Mouse (Mus musculus) B cell, adult 2 months (primary cell): ENCODE measurements around the gene Grik2.

Experiments
- DNase-seq, 2 experiments: peaks; one replicate each; pipeline ENCODE4 v3.0.0; 2022

Grik2 gene

DNA sequence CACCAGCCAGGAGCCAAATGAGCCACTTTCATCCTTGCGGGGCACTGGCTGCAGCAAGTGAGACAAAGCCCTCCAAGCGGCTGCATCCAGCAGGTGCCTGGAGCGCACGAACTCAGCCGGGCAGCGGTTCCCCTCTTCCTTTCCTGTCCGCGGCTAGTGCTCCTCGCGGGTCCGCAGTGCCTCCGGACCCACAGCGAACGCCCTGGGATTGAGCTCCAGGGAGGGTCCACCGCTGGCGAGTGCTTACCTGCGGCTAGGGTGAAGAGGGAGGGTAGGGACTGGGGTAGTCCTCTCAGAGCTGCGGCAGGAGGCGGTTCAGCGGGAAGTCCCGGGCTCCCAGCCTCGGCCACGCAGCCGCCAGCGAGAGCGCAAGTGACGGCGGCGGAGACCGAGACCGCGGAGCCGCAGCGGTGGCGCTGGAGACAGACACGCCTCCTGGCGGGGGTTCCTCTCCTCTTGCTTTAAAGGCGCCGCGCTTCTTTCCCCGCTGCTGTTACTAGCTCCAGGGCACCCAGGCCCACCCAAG, at the start of gene Grik2:
Grik2 (minus strand) TSS at position 386 of the 526 bp plus-strand sequence.
- no peak for DNase-seq

DNA sequence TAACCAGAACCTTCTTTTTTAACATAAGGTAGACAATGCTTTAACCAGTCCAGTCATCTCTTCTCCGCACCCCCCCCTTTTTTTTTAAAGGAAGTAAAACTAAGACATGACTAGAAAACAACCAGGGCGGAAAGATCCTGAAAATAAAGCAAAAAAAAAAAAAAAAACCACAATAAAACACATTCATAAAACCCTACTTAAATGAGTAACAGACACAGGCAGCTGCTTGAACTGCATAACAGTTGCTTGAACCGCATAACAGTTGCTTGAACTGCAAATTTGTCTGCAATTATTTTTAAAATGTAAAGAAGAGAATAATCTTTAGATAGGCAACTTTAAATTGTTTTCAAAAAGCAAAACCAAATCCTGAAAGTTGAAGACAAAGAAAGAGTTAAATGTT, 45.8 kb upstream of the Grik2 start:
- no peak for DNase-seq

DNA sequence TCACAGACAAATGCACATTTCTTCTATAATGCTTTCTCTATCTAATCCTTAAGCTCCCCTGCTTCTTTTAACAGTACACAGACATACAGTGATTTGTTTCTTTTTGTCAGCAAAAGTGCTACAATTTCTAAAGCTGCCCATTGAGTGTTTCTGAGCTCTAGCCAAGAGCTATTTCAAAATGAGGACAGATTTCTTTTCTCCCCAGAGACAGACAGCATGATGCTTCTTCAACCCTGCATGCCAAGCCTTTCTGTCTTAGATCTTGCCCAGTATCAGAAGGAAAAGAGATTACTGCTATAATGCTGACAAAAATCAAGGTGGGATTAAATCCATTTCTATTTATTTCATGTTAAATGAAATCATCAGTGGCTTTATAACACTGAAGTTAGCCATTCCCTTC, 18.7 kb upstream of the Grik2 start:
- no peak for DNase-seq

DNA sequence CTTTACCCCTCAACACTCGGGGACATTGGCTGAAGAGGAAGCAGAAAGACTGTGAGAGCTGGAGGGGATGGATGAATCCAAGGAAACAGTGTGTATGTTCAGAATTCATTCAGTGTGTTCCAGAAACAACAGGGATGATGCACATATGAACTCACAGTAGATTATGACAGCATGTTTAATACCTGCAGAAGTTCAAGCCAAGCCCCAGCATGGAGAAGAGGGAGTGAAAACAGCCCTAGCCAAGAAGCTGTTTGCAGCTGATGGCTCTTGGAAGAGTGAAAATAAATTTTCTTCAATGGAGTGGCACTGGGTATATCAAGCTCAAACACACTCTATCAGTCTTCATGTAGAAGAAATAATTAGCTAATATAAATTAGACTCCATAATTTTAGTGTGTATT, 12.4 kb upstream of the Grik2 start:
- DNase-seq = no peak

DNA sequence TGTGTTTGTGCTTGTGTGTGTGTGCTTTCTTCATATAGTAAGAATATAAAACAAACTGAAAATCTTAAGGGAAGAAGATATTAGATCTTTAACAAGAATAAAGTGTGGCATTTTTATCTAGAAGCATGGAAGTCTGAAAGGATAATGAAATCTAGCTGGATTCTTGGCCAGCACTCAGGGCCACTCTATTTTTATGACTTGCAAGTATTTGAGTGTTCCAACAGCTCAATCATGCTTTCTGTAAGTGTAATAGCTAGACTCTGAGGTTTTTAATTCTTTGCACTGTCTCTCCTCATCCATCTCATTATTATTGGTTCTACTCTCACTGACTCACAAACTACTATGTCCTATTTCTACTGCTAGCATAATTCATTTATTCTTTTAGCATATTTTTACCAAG, 5.6 kb upstream of the Grik2 start:
- no peak for DNase-seq

DNA sequence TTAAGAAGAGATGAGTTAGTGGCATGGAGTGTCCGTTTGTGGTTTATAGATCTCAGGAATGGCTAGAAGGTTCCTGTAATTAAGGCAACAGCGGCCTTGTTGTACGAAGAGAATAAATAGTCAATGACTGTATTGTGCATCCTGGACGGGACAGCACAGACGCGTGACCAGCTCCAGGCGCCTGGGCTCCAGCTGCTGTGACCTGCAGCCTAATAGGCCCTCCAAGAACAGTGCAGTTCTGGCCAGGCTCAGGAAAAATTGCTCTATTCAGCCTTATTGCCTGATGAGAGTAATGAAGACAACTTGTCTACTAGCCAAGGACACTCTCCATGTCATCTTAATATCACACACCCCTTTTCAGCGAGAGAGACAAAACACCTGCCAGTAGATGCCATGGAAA, 1.8 kb upstream of the Grik2 start:
- DNase-seq = no peak

DNA sequence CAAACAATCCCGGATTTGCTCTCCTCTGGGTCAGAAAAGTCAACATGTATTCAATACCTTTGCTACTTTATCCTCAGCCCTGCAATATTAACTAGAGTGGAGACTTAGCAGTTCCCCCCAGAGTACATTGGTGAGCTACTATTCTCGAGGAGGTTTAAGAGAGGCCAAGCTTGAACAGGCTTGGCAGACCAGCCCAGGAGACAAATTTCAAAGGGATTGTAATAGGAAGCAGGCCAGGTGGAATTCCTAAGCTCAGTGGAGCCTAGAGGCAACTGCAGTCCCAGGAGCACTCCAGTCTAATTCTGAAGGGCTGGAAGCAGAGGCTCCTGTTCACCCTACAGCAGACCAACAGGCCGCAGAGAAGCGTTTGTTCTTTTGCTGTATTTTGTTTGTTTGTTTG, 1.1 kb upstream of the Grik2 start:
- DNase-seq = no peak

DNA sequence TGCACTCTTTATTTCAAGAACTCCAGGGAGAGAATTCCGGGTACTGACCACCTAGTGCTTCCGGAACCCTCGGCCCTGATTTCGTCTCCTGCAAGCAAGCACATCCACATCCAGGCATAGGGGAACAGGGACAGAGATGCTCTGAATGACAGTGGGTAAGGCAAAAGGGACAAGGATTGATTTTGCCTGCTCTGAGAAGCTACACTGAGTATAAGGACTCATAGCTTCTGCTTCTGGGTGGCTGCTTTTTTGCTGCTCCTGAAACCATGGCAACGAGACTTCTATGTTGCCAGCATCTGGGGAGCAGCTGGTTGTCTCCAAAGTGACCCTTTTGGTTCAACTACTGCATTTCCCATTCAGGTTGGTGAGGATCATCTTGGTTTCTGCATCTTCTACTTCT, 348 bp upstream of the Grik2 start:
- DNase-seq = no peak

DNA sequence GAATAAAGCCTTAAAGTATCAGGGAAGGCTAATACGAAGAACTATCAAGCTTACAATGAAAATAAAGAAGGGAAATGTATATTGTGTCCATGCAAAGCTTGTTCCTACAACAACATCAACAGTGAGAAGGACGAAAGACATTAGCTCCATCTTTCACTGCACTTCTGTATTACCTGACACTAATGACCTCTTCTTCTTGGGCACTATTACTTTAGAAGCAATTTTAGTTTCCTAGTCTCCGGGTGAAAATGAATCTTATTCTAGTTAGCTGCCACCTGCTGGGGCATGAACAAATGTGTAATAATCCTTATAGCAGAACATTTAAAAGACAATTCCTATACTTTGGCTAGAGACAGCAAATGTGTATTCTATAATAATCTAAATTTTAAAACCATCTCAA, 1.9 kb downstream of the Grik2 start:
- DNase-seq = no peak

DNA sequence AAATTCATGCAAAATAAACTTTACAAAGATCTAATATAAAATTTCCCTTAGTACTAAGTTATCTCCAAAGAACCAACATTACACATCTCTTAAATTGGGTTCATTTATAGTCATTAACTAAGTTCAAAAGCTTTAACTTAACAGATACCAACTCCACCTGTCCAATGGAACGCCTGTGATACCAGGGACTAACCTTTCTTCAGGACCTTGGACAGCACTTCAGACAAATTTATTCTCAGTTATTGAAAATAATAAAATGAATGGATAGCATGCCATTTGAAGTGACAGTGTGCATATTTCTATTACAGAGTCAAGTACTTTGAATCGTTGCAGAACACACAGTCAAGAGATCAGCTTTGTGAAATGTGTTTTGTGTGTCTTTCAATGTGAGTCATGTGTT, 3.1 kb downstream of the Grik2 start:
- no peak for DNase-seq

DNA sequence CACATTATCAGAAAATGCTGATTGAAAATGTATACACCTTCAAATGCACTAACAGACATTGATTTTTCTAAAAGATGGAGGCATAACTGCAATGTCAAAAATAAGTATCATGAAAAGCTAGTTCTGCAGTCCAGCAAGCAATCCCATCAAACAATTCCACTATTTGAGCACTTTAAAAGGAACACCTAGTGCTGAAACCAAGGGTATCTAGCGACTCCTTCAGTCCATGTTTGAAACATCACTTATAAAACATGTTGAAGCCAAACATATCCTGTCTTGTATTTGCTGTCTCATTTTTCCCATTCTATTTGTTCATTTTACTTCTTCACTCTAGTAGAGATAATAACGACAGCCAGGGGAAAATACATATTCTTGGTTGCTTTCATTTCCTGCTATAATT, 3.7 kb downstream of the Grik2 start:
- no peak for DNase-seq

DNA sequence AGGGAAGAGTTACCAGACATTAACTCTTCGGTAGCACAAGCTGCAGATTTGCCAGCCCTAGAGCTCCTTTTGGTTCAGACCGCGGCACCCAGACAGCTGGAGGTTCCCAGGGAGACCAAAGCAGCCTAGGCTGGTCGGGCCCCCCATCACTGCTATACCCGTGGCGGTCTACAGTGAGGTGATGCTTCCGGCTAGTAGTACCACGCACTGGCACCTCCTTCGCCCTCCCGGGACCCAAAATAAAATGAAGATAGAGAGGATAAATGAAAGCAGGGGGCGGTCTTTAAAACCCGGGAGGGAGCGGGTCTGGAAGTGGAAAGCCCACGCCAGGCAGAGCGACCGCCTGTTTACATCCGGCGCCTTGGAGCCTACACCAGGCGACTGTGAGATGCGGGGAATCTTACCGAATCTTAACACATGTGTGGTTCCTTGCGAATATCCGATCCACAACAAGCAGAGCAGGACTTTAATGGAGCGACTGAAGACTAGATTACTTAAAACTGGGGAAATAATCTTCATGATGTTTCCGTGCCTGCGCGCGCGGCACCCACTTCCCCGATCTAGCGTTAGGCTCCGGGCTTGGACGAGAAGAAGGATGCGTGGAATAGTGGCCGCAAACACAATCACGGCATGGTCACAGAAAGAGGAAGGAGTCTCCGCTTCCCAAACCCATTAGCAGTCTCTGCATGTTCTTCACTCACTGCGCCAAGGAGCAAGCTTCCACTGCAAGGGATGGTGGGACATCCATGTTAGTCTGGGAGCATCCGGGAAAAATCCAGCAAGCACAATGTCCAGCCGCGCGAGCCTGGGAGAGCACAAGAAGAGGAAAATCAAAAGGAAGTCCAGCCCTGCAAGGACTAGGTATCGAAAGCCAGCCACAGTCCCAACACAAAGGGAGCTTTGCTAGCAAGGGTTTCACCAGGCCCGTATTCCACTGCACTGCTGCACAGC, 5.5 kb downstream of the Grik2 start:
- no peak for DNase-seq

DNA sequence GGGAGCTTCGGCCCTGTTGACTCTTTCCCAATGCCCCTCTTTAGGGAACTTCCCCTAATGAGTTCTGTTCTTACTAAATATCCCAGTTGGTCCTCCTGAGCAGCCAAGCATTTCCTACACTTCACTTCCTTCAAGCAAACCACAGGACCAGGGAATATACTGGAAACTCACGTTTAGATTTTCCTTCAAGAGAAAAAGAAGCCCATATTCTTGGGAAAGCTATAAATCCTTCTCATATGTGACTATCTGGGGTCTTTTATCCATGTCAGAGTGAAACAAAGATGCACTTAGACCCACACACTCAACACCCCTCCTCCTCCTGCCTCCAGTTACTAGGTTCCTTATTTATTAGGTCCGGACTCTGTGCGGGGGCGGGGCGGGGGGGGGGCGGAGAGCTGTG, 6.5 kb downstream of the Grik2 start:
- DNase-seq = no peak

DNA sequence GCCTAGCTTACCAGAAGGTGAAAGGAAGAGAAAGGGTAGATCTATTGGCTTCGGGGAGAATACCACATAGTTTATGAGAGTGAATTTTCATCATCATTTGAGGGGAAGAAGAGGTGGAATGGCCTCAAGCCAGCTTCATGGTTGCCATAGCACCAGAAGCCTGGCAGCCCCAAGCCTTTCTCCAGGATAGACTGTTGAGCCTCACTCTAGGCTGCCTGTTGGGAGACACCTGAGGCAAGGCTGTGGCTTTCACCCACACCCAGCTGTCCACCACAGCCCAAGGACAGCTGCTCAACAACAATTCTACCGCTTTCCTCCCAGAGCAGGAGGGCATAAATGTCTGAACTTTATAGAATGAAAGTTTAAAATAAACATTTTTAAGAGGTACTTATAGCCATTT, 8.1 kb downstream of the Grik2 start:
- DNase-seq = no peak

DNA sequence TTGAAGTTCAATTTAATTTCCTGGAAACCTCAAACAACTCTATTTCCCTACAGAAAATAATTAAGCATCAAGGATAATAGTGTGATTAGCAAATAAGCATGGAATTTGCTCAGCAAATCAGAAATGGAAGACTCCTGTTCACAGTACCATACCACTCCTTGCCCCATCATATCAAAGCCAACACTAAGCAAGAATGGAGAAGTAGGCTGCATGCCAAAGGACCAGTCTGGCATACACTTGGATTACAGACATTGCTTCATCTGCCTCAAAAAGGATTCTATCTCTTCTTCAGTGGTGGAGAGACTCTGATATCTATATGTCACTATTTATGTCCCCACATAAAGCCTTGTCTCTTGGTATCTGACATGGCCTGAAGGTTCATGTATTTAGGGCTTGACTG, 19.7 kb downstream of the Grik2 start:
- DNase-seq = no peak

DNA sequence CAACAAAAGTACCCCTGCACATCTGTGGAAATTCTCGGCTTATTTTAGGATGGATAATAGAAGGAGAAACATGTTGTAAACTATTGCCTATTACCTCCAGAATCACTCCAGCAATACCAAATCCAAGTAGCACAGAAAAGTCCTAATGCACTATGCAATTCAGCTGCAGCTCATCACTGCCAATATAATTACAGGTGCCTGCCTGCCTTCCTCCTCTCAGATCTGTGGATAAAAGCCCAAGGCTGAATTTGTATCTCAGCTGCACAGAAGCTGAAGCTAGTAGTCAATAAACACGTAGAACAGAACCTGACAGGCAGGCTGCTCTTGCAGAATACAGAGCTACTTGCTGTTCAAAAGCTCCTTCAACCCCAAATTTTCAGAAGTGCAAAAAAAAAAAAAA, 21.0 kb downstream of the Grik2 start:
- no peak for DNase-seq

DNA sequence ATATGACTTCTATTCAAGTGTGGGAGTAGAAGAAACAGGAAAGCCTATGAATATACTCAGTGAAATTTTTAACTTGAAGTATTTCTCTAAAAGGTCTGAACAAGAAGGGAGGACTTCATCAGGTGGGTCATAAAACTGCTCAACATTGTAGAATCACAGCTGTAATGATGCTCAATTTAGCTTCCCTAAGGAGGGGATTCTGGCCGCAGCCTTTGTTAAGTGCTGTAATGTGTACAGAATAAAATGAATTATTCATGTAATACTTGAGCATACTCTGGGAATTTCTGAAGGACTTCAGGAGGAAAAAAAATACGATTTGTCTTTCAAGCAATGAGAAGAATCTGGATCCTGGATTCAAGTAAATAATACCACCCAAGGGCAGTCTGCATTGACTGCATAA, 26.0 kb downstream of the Grik2 start:
- DNase-seq = no peak

DNA sequence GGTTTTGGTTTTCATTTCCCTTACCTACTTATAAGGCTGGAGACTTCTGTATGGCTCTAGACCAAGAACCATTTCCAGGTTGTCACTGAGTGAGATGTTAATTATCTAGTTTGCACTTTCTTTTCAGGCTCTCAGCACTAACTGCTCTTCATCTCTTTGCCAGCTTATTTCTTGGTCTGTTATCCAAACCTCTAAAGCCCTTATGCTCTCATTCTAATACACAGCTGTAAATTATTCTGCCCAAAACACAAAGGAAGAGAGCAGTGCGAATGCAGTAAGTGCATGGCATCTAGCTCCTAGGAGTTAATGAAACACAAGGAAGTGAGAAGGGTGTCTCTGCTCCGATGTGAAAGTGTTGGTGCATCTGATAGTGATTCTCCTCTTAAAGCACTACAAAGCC, 36.8 kb downstream of the Grik2 start:
- no peak for DNase-seq

DNA sequence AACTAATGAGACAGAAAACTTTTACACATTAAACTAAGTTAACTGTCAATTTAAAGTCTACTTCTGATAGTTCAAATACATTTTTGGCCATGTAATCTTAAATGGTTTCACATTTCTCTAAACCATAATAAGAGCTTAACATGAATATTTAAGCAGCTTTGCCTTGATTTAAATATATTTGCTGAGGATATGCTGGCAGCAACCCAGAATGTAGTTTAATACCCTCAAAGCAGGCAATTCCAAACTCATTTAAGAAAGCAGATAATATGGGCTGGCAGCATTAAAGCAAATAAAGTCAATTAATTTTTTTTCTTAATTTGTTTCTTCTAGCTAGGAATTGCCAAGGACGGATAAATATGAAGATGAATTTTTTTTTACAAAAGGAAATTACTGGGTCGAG, 56.7 kb downstream of the Grik2 start:
- DNase-seq = no peak

DNA sequence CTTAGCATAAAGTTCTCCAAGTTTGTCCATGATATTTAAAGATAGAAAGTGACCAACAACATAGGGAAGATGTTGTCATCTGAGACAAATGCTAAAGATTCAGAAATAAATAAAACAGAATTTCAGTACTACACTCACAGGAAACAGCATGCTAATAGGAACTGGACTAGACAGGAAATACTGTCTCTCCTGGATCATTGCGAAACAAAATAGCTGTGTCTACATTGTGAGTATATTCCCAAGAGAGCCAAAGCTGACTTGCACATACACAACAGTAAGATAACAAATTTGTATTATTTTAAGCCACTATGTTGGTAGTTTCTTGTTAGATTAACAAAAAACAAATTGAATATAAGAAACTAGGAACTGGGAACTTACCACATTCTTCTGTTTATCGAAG, 64.9 kb downstream of the Grik2 start:
- no peak for DNase-seq

DNA sequence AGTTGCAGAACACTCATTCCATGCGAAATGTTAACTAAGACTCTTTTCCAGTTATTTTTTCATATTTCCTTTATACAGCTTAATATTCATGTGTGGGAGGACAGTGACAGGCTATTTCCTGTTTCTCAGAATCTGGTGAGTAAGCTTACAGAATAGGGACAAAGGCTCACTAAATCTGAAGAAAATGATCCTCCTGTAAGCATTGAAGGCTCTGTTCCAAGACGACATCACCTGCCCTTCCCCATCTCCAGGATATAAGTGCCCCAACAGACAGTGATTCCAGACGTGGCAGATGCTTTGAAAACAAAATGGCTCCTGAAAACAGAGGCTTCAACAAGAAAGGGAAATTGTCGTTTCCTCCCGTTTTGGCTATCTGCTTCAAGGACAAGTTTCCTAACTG, 71.7 kb downstream of the Grik2 start:
- no peak for DNase-seq

DNA sequence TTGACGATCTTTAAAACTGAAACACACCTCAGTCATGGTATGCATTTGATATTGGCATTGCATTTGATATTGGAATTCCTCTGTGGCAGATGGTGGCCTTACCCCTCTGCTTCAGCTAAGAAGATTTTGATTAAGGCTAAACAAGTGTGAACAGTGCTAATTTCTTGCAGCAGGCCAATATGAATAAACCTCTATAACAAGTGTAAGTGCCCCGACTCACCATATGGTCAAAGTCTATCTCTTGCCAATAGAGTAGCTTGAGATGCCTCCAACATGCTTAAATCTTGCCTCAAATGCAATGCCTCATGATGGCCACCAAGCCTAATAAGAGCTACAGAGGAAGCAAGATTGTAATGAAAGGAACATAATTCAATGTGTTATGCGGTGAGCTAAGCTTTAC, 78.8 kb downstream of the Grik2 start:
- no peak for DNase-seq

DNA sequence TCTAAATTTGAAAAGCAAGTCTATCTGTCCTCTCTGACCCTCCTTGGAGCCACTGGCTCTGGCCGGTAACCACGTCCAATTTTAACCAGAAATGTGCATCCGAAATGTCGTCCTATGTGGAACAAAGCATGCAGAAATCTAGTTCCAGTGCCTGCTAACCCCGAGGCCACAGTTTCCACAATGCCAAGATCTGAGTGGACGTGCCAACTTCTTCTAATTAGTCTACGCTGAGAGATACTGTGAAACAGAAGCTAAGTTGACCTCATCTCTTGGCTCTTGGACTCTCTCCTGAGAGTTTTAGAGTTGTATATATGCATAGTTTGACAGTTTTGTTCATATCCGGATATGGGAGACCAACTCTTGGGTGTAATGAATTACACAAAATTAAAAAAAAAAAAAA, 84.1 kb downstream of the Grik2 start:
- DNase-seq = no peak

DNA sequence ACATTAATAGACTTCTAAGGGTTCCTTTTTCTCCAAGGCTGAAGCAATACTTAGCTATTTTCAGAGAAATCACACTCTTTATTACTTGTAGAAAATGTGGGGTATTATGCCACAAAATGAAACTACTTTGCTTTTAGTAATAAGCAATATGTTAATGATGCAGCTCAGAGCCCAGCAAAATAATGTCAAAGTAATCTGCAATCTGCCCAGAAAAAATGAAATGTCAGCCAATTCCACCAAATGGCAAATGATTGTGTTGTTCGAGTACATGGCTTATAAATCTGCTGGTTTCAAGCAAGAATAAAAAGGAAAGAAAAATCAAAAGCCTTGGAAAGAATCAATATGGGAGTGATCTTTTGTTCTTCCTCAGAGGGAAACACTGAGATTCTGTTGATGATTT, 136.2 kb downstream of the Grik2 start:
- no peak for DNase-seq

DNA sequence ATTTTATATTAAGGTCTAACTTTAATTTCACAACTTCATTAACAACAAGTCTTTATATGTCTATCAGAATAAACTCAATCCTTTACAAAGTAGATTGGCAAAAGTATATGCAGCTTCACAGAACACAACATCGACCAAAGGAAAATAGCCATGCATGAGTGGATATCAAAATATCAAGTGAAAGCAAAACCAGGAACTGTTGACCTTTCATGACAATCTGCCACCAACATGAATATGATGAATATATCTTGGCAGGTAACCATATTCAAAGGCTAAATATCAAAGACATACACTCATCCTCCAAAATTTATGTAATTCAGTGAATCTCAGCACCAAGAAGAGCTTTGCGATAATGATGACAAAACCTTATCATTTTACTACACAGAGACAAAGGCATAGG, 141.4 kb downstream of the Grik2 start:
- DNase-seq = no peak
